Mouse (Mus musculus): ENCODE data around the gene Raf1. TPM values are rescaled to one million over a fixed set of nuclear protein-coding genes. Genes with fewer than 3 reads are reported as not detected.

Gene Raf1
- polyA plus RNA-seq, 1 experiment from 2014 or later, result 39.3 TPM

GRCm38 (mm10) chr6:115609121-115609520 is 67.3 kb downstream of the Raf1 start:
- no peaks in the 10 kb centered on the region for H3K4me1 ChIP-seq (ENCODE audit: control insufficient read depth, low read depth, low read length)
- H3K27ac ChIP-seq (ENCODE audit: low read length), result no peak overlapping the region
- no peak overlapping the region for H3K4me3 ChIP-seq (ENCODE audit: low read depth, low read length)
- ATAC-seq (ENCODE audit: low read depth), result no peak
- no peaks in the 10 kb centered on the region for H3K9me3 ChIP-seq (replicated peaks; ENCODE audit: control insufficient read depth, low read length)
- WGBS (ENCODE audit: insufficient replicate concordance), result 67% methylated on average over 3 of the region's 3 CpGs
- H3K4me2 ChIP-seq (ENCODE audit: low read depth, low read length), result no peak overlapping the region
- peaks cover 4% of the 10 kb centered on the region; the same call in 1 of the 2 replicates for H3K36me3 ChIP-seq (ENCODE audit: control insufficient read depth, insufficient read depth)
- no peak overlapping the region for H3K9ac ChIP-seq (ENCODE audit: low read depth, low read length)
- no peaks in the 10 kb centered on the region for H3K27me3 ChIP-seq (ENCODE audit: control insufficient read depth, insufficient read depth, low read depth, low read length)

GRCm38 (mm10) chr6:115607429-115607828 is 69.0 kb downstream of the Raf1 start:
- ATAC-seq (ENCODE audit: low read depth), result no peak
- WGBS (ENCODE audit: insufficient replicate concordance), result 68% methylated on average over 4 of the region's 4 CpGs
- no peak overlapping the region for H3K4me3 ChIP-seq (ENCODE audit: low read depth, low read length)
- no peaks in the 10 kb centered on the region for H3K27me3 ChIP-seq (ENCODE audit: control insufficient read depth, insufficient read depth, low read depth, low read length)
- H3K36me3 ChIP-seq (ENCODE audit: control insufficient read depth, insufficient read depth), result peaks cover 4% of the 10 kb centered on the region; the same call in 1 of the 2 replicates
- H3K27ac ChIP-seq (ENCODE audit: low read length), result no peak overlapping the region
- peaks cover 7% of the 10 kb centered on the region for H3K4me1 ChIP-seq (ENCODE audit: control insufficient read depth, low read depth, low read length)
- H3K9me3 ChIP-seq (replicated peaks; ENCODE audit: control insufficient read depth, low read length), result no peaks in the 10 kb centered on the region
- no peak overlapping the region for H3K4me2 ChIP-seq (ENCODE audit: low read depth, low read length)
- H3K9ac ChIP-seq (ENCODE audit: low read depth, low read length), result no peak overlapping the region

DNA sequence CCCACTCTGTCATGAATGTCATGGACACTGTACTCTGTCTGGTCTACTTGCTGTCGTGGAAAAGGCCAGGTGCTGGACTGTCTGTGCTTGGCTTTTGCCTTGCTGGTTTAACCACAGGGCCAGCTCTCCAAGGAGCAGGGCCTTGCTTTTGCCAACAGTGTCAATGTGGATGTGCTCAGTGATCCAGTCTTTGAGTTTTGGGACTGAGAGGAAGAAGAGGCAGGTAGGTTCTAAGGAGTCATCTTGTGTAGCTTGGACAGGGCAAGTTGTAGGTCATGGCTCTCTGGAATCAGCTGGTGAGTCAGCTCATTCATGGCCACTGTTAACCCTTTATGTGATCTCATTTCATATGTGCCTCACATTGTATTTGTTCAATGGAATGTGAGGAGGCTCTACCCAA is 70.0 kb downstream of the Raf1 start:
- H3K9ac ChIP-seq (ENCODE audit: low read depth, low read length), result no peak overlapping the region
- WGBS (ENCODE audit: insufficient replicate concordance), result 74% methylated on average over 1 of the region's 1 CpGs
- H3K27ac ChIP-seq (ENCODE audit: low read length), result no peak overlapping the region
- H3K27me3 ChIP-seq (ENCODE audit: control insufficient read depth, insufficient read depth, low read depth, low read length), result no peaks in the 10 kb centered on the region
- H3K4me1 ChIP-seq (ENCODE audit: control insufficient read depth, low read depth, low read length), result peaks cover 8% of the 10 kb centered on the region
- peaks cover 4% of the 10 kb centered on the region; the same call in 1 of the 2 replicates for H3K36me3 ChIP-seq (ENCODE audit: control insufficient read depth, insufficient read depth)
- ATAC-seq (ENCODE audit: low read depth), result no peak
- H3K4me2 ChIP-seq (ENCODE audit: low read depth, low read length), result no peak overlapping the region
- H3K9me3 ChIP-seq (replicated peaks; ENCODE audit: control insufficient read depth, low read length), result no peaks in the 10 kb centered on the region
- no peak overlapping the region for H3K4me3 ChIP-seq (ENCODE audit: low read depth, low read length)

DNA sequence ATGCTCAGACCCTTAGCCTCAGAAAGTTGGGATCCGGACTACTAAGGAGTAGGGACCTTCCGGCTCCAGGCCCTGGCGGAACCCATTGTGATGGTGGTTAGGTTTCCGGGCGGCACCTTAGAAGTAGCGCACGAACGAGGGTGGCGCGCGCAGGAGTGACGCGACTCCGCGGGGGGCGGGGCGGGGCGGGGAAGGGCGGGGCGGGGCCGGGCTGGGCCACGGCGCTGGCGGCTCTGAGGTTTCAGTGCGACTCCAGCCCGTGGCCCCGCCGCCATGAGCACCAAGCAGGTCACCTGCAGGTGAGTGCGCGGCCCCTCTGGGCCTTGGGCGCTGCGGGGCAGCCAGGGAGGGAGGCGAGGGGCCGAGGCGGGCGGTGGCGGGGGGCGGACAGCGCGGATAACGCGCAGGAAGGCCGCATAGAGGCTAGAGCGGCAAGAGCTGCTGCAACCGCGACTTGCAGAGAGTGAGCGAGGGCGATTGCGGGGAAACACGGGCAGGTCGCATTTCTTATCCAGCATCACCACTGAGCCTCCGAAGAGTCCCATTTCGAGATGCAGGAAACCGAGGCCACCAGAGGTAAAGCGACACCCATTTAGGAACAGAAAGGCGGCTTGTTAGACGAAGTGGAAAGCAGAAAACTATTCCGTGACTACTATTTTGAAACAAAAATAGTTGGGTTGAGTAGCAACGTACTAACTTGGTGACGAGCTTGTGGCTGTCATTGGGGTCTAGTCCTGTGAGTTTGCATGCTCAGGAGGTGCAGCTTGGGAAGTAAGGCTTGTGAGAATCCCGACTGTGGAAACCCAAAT is 74.5 kb downstream of the Raf1 start, which contains the start of gene Mkrn2:
TSS of gene Mkrn2 (plus strand) at position 188 of the 809 bp plus-strand sequence.
- under 1% methylated on average over 59 of the region's 61 CpGs for WGBS (ENCODE audit: insufficient replicate concordance)
- Histone ChIP-seq H3K36me3 (ENCODE audit: control insufficient read depth, insufficient read depth) (no peaks in the 10 kb centered on the region), H3K27ac (ENCODE audit: low read length) (peak within 1 kb of the TSS; percentile 77), H3K4me2 (ENCODE audit: low read depth, low read length) (peak within 1 kb of the TSS; percentile 87), H3K9ac (ENCODE audit: low read depth, low read length) (peak within 1 kb of the TSS; percentile 90), H3K4me3 (ENCODE audit: low read depth, low read length) (peak within 1 kb of the TSS; percentile 84), H3K9me3 (replicated peaks; ENCODE audit: control insufficient read depth, low read length) (peaks cover 2% of the 10 kb centered on the region; the same call in 1 of the 2 replicates), H3K4me1 (ENCODE audit: control insufficient read depth, low read depth, low read length) (peaks cover 8% of the 10 kb centered on the region), H3K27me3 (ENCODE audit: control insufficient read depth, insufficient read depth, low read depth, low read length) (no peaks in the 10 kb centered on the region)
- ATAC-seq (ENCODE audit: low read depth), result peak; percentile 94

GRCm38 (mm10) chr6:115601322-115601714 is 75.1 kb downstream of the Raf1 start:
- Histone ChIP-seq H3K36me3 (ENCODE audit: control insufficient read depth, insufficient read depth) (no peaks in the 10 kb centered on the region), H3K4me1 (ENCODE audit: control insufficient read depth, low read depth, low read length) (peaks cover 8% of the 10 kb centered on the region), H3K9me3 (replicated peaks; ENCODE audit: control insufficient read depth, low read length) (peaks cover 2% of the 10 kb centered on the region; the same call in 1 of the 2 replicates), H3K4me3 (ENCODE audit: low read depth, low read length) (peak overlapping the region; percentile 84), H3K27me3 (ENCODE audit: control insufficient read depth, insufficient read depth, low read depth, low read length) (no peaks in the 10 kb centered on the region), H3K9ac (ENCODE audit: low read depth, low read length) (no peak overlapping the region), H3K4me2 (ENCODE audit: low read depth, low read length) (peak overlapping the region; percentile 87), H3K27ac (ENCODE audit: low read length) (no peak overlapping the region)
- no peak for ATAC-seq (ENCODE audit: low read depth)
- 61% methylated on average over 4 of the region's 4 CpGs for WGBS (ENCODE audit: insufficient replicate concordance)

- no peak overlapping the region for H3K9ac ChIP-seq (ENCODE audit: low read depth, low read length)
- H3K27me3 ChIP-seq (ENCODE audit: control insufficient read depth, insufficient read depth, low read depth, low read length), result no peaks in the 10 kb centered on the region
- no peaks in the 10 kb centered on the region for H3K9me3 ChIP-seq (replicated peaks; ENCODE audit: control insufficient read depth, low read length)
- no peak overlapping the region for H3K4me2 ChIP-seq (ENCODE audit: low read depth, low read length)
- no peaks in the 10 kb centered on the region for H3K4me1 ChIP-seq (ENCODE audit: control insufficient read depth, low read depth, low read length)
- no peaks in the 10 kb centered on the region for H3K36me3 ChIP-seq (ENCODE audit: control insufficient read depth, insufficient read depth)
- no peak overlapping the region for H3K27ac ChIP-seq (ENCODE audit: low read length)
- no peak for ATAC-seq (ENCODE audit: low read depth)
- no peak overlapping the region for H3K4me3 ChIP-seq (ENCODE audit: low read depth, low read length)
- WGBS (ENCODE audit: insufficient replicate concordance), result 39% methylated on average over 3 of the region's 3 CpGs
Measured at GRCm38 (mm10) chr6:115595667-115596066, 80.8 kb downstream of the Raf1 start.

DNA sequence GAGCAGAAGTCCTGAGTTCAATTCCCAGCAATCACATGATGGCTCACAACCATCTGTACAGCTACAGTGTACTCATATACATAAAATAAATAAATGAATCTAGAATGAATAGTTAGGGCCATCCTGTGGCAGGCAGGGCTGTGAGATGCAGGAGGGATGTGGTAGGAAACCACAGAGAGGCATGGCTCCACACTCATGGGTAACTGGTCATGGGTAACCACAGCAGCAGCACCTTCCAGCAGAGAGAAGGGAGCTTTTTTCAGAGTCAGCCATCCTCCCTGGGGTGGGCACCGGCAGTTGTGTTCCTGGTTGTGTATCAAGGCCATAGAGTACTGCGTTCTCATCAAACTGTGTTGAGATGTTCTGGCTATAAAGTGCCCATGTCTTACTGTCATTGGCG is 82.0 kb downstream of the Raf1 start:
- no peak for ATAC-seq (ENCODE audit: low read depth)
- Histone ChIP-seq H3K4me1 (ENCODE audit: control insufficient read depth, low read depth, low read length) (no peaks in the 10 kb centered on the region), H3K36me3 (ENCODE audit: control insufficient read depth, insufficient read depth) (no peaks in the 10 kb centered on the region), H3K4me3 (ENCODE audit: low read depth, low read length) (no peak overlapping the region), H3K27ac (ENCODE audit: low read length) (no peak overlapping the region), H3K9me3 (replicated peaks; ENCODE audit: control insufficient read depth, low read length) (no peaks in the 10 kb centered on the region), H3K9ac (ENCODE audit: low read depth, low read length) (no peak overlapping the region), H3K27me3 (ENCODE audit: control insufficient read depth, insufficient read depth, low read depth, low read length) (no peaks in the 10 kb centered on the region), H3K4me2 (ENCODE audit: low read depth, low read length) (no peak overlapping the region)
- WGBS (ENCODE audit: insufficient replicate concordance), result 44% methylated on average over 3 of the region's 3 CpGs

DNA sequence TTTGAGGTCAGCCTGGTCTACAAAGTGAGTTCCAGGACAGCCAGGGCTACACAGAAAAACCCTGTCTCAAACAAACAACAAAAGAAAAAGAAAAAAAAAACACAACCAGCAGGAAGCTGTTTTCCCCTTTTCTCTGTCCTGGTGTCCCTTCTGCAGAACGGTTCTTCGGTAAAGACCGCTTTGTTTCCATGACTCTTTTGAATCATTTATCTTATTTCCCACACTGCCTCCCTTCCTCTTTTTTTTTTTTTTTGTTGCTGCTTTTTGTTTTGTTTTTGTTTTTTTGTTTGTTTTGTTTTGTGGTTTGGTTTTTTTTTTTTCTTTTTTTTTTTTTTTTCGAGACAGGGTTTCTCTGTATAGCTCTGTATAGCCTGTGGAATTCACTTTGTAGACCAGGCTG is 83.2 kb downstream of the Raf1 start:
- no peak for ATAC-seq (ENCODE audit: low read depth)
- Histone ChIP-seq H3K9me3 (replicated peaks; ENCODE audit: control insufficient read depth, low read length) (no peaks in the 10 kb centered on the region), H3K4me2 (ENCODE audit: low read depth, low read length) (no peak overlapping the region), H3K27ac (ENCODE audit: low read length) (no peak overlapping the region), H3K9ac (ENCODE audit: low read depth, low read length) (no peak overlapping the region), H3K4me1 (ENCODE audit: control insufficient read depth, low read depth, low read length) (no peaks in the 10 kb centered on the region), H3K36me3 (ENCODE audit: control insufficient read depth, insufficient read depth) (no peaks in the 10 kb centered on the region), H3K4me3 (ENCODE audit: low read depth, low read length) (no peak overlapping the region), H3K27me3 (ENCODE audit: control insufficient read depth, insufficient read depth, low read depth, low read length) (no peaks in the 10 kb centered on the region)
- WGBS (ENCODE audit: insufficient replicate concordance), result 54% methylated on average over 4 of the region's 4 CpGs

GRCm38 (mm10) chr6:115592458-115592857 is 84.0 kb downstream of the Raf1 start, which contains the start of gene Mkrn2os:
Gene Mkrn2os (minus strand): TSS chr6:115592576.
- H3K27me3 ChIP-seq (ENCODE audit: control insufficient read depth, insufficient read depth, low read depth, low read length), result no peaks in the 10 kb centered on the region
- H3K9me3 ChIP-seq (replicated peaks; ENCODE audit: control insufficient read depth, low read length), result no peaks in the 10 kb centered on the region
- no peaks in the 10 kb centered on the region for H3K36me3 ChIP-seq (ENCODE audit: control insufficient read depth, insufficient read depth)
- peak within 1 kb of the TSS; percentile 38 for H3K4me2 ChIP-seq (ENCODE audit: low read depth, low read length)
- WGBS (ENCODE audit: insufficient replicate concordance), result 53% methylated on average over 5 of the region's 5 CpGs
- peak within 1 kb of the TSS; percentile 46 for H3K4me3 ChIP-seq (ENCODE audit: low read depth, low read length)
- peak within 1 kb of the TSS; percentile 29 for H3K9ac ChIP-seq (ENCODE audit: low read depth, low read length)
- ATAC-seq (ENCODE audit: low read depth), result peak; percentile 78
- no peaks in the 10 kb centered on the region for H3K4me1 ChIP-seq (ENCODE audit: control insufficient read depth, low read depth, low read length)
- peak within 1 kb of the TSS; percentile 19 for H3K27ac ChIP-seq (ENCODE audit: low read length)

All from liver, embryonic 16.5 days (tissue).